Mouse (Mus musculus): Measurements from ENCODE around the gene Arhgap5. TPM values are rescaled to one million over a fixed set of nuclear protein-coding genes. Genes with fewer than 3 reads are reported as not detected.

Arhgap5 gene
- 12.9 and 14.6 TPM in 2 replicates for polyA plus RNA-seq (2015; fragmentation: Nextera tagmentation; extraction: Ambion mirVana)

- DNase-seq (ENCODE audit: low spot score) = peak; percentile 82
Observed at GRCm38 (mm10) chr12:52503456-52504320, at the start of gene Arhgap5. Arhgap5 (plus strand) TSS chr12:52503972.

GRCm38 (mm10) chr12:52464593-52464992, 39.2 kb upstream of the Arhgap5 start:
- no peak for DNase-seq (ENCODE audit: low spot score)

- DNase-seq (ENCODE audit: low spot score) = no peak
Observed at GRCm38 (mm10) chr12:52471621-52472020, 32.2 kb upstream of the Arhgap5 start.

- DNase-seq (ENCODE audit: low spot score) = no peak
Observed at GRCm38 (mm10) chr12:52473988-52474968, 29.5 kb upstream of the Arhgap5 start.

GRCm38 (mm10) chr12:52476036-52476435, 27.7 kb upstream of the Arhgap5 start:
- no peak for DNase-seq (ENCODE audit: low spot score)

GRCm38 (mm10) chr12:52478611-52479010, 25.2 kb upstream of the Arhgap5 start:
- DNase-seq (ENCODE audit: low spot score) = no peak

GRCm38 (mm10) chr12:52479323-52479722, 24.4 kb upstream of the Arhgap5 start:
- DNase-seq (ENCODE audit: low spot score) = no peak

- peak; percentile 47 for DNase-seq (ENCODE audit: low spot score)
Observed at GRCm38 (mm10) chr12:52480851-52481250, 22.9 kb upstream of the Arhgap5 start.

- DNase-seq (ENCODE audit: low spot score) = no peak
Observed at GRCm38 (mm10) chr12:52481969-52482550, 21.7 kb upstream of the Arhgap5 start.

GRCm38 (mm10) chr12:52483219-52483618, 20.6 kb upstream of the Arhgap5 start:
- no peak for DNase-seq (ENCODE audit: low spot score)

- DNase-seq (ENCODE audit: low spot score) = no peak
Observed at GRCm38 (mm10) chr12:52488266-52488975, 15.4 kb upstream of the Arhgap5 start.

GRCm38 (mm10) chr12:52493281-52493681, 10.5 kb upstream of the Arhgap5 start:
- no peak for DNase-seq (ENCODE audit: low spot score)

- no peak for DNase-seq (ENCODE audit: low spot score)
Observed at GRCm38 (mm10) chr12:52497209-52497608, 6.6 kb upstream of the Arhgap5 start.

- DNase-seq (ENCODE audit: low spot score) = peak; percentile 65
Observed at GRCm38 (mm10) chr12:52500915-52501833, 2.6 kb upstream of the Arhgap5 start.

GRCm38 (mm10) chr12:52502161-52502560, 1.6 kb upstream of the Arhgap5 start:
- DNase-seq (ENCODE audit: low spot score) = no peak

- DNase-seq (ENCODE audit: low spot score) = no peak
Observed at GRCm38 (mm10) chr12:52503131-52503455, 679 bp upstream of the Arhgap5 start.

GRCm38 (mm10) chr12:52504331-52505181, 784 bp downstream of the Arhgap5 start:
- DNase-seq (ENCODE audit: low spot score) = peak; percentile 54

GRCm38 (mm10) chr12:52524699-52525098, 20.9 kb downstream of the Arhgap5 start:
- DNase-seq (ENCODE audit: low spot score) = no peak

- DNase-seq (ENCODE audit: low spot score) = no peak
Observed at GRCm38 (mm10) chr12:52525486-52525885, 21.7 kb downstream of the Arhgap5 start.
